Mouse (Mus musculus): ENCODE data around the gene Dars2. TPM values are rescaled to one million over a fixed set of nuclear protein-coding genes. Genes with fewer than 3 reads are reported as not detected.

The Dars2 gene
- 10.9 TPM in 2 replicates for polyA plus RNA-seq (2015; fragmentation: Nextera tagmentation; extraction: Ambion mirVana)

DNA sequence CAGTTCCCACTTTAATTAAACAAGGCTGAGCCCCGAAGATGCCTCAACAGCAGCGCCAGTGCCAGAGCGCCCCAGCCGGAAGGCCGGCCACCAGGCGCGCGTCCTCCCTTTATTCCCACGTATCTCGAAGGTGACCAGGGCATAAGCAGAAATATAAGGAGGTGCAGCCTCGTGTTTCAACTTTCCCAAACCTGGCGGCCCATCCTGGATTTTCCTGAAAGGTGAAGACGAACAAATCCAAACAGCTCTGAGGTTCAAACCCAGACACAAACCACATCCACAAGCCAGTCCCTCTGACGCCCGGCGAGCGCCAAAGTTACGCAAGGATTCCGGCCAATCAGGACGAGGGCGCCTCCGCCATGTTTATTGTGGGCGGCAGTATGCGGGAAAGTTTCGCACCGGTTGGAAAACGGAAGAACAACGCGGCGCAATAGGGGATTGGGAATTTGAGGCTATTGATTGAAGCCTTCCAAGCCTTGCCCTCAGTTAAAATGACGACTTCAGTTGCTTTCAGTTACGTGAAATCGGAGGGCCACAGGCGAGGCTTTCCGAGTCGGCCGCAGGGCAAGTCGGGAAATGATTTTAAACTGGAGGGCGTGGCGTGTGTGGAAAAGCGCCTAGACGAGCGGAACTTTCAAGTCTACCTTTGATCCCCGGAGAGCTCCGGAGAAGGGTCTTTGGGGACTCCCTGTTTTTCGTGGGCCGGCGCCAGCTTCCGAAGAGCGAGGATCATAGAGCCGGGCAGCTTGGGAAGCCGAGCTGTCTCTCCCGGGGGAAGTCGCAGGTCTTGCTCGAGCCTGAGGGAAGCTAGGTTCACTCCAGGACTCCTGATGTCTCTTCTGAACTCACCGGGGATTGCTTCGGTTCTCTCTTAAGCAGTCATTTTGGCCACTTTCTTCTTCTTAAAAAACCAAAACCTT is at the start of gene Dars2, which contains the start of gene Cenpl:
Gene Dars2, minus strand, starts transcription at position 307 of the 920 bp plus-strand sequence.
Gene Cenpl, plus strand, starts transcription at position 362 of the 920 bp plus-strand sequence.
- no peaks in the 10 kb centered on the region for H3K27me3 ChIP-seq (replicated peaks; ENCODE audit: insufficient read depth, low read length)
- H3K36me3 ChIP-seq (ENCODE audit: insufficient read depth, low read length), result no peaks in the 10 kb centered on the region
- TF ChIP-seq EP300 (IDR thresholded peaks at IDR 0.05) (peak; percentile 52), CTCF (IDR thresholded peaks at IDR 0.05) (peak; percentile 41)
- DNase-seq (ENCODE audit: low spot score), result peak; percentile 99
- WGBS, result 1% methylated on average over 57 of the region's 57 CpGs
- peak within 1 kb of the TSS; percentile 71 for H3K9ac ChIP-seq (replicated peaks; ENCODE audit: low read depth)
- peak within 1 kb of the TSS; percentile 73 for H3K4me2 ChIP-seq (replicated peaks; ENCODE audit: low read depth, low read length)
- H3K4me3 ChIP-seq (ENCODE audit: low read depth, low read length), result peak within 1 kb of the TSS; percentile 71
- no peaks in the 10 kb centered on the region for H3K9me3 ChIP-seq (ENCODE audit: low read length)
- peaks cover 17% of the 10 kb centered on the region; the same call in 1 of the 2 replicates for H3K4me1 ChIP-seq (ENCODE audit: insufficient read depth, low read depth, low read length)
- peak within 1 kb of the TSS; percentile 34 for H3K27ac ChIP-seq (ENCODE audit: low read length)
- ATAC-seq, result peak; percentile 98

DNA sequence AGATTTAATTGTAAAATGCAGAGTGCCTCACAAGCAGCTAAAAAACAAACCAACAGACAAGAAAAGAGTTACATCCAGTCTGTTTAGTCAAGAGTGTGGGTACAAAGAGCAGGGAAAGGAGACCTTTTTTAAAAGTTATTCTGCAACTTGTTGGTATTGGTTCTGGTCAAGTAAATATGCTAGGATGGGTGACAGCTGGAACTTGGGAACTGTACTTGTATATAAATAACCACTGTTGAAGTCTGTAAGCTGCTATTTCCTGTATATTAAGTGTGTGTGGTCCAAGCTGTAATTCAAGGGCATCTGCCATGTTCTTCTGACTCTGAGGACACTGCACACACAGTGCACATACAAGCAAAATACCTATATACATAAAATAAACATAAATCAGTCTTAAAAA is 44.1 kb upstream of the Dars2 start:
- H3K4me3 ChIP-seq (ENCODE audit: low read depth, low read length), result no peak overlapping the region
- H3K4me1 ChIP-seq (ENCODE audit: insufficient read depth, low read depth, low read length), result no peaks in the 10 kb centered on the region
- H3K4me2 ChIP-seq (replicated peaks; ENCODE audit: low read depth, low read length), result no peak overlapping the region
- no peaks in the 10 kb centered on the region for H3K27me3 ChIP-seq (replicated peaks; ENCODE audit: insufficient read depth, low read length)
- TF ChIP-seq EP300 (IDR thresholded peaks at IDR 0.05), result no peak
- no peak for TF ChIP-seq CTCF (IDR thresholded peaks at IDR 0.05)
- no peaks in the 10 kb centered on the region for H3K36me3 ChIP-seq (ENCODE audit: insufficient read depth, low read length)
- no peak overlapping the region for H3K27ac ChIP-seq (ENCODE audit: low read length)
- H3K9ac ChIP-seq (replicated peaks; ENCODE audit: low read depth), result no peak overlapping the region
- peak; percentile 44 for DNase-seq (ENCODE audit: low spot score)
- ATAC-seq, result no peak
- H3K9me3 ChIP-seq (ENCODE audit: low read length), result no peaks in the 10 kb centered on the region

DNA sequence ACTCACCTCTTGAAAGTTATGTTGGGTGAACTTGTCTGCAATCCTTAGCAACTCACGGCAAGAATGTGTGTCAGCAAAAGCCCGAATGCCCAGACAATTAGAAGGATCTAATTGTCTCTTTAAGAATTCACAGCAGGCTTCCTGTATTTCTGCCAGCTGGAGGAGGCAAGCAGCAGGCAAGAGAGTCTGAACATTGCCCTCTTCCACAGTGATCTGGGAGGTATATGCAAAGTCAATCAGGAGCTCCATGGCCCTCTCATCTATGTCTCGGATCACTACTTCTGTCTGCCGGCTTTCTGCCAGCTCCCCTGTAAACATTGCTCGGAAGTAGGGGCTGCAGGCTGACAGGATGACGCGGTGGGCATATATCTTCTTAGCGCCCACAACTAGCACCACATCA is 38.8 kb upstream of the Dars2 start:
- Histone ChIP-seq H3K9me3 (ENCODE audit: low read length) (no peaks in the 10 kb centered on the region), H3K4me3 (ENCODE audit: low read depth, low read length) (no peak overlapping the region), H3K4me1 (ENCODE audit: insufficient read depth, low read depth, low read length) (no peaks in the 10 kb centered on the region), H3K27me3 (replicated peaks; ENCODE audit: insufficient read depth, low read length) (no peaks in the 10 kb centered on the region), H3K27ac (ENCODE audit: low read length) (no peak overlapping the region), H3K36me3 (ENCODE audit: insufficient read depth, low read length) (peaks cover 3% of the 10 kb centered on the region; the same call in 1 of the 2 replicates), H3K9ac (replicated peaks; ENCODE audit: low read depth) (no peak overlapping the region), H3K4me2 (replicated peaks; ENCODE audit: low read depth, low read length) (no peak overlapping the region)
- WGBS, result 77% methylated on average over 8 of the region's 8 CpGs
- no peak for ATAC-seq
- TF ChIP-seq EP300 (IDR thresholded peaks at IDR 0.05) (no peak), CTCF (IDR thresholded peaks at IDR 0.05) (no peak)
- no peak for DNase-seq (ENCODE audit: low spot score)

DNA sequence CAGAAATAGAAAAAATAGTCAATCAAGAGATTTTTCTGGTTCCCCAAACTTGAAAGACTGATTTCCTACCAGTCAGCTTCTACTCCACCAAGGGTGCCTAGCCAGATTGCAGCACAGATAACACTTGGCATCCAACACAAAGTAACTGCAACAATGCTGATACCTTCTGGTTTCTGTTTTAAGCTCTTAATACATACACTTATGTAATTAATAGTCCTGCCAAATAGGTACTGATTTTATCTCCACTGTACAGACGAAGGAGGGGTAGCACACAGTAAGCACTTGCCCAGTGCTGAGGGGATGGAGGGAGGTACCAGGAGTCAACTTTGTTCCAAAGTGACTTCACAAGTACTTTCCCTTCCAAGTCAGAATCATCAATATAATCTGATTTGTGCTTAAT is 33.4 kb upstream of the Dars2 start:
- H3K4me2 ChIP-seq (replicated peaks; ENCODE audit: low read depth, low read length), result no peak overlapping the region
- no peak for ATAC-seq
- H3K4me3 ChIP-seq (ENCODE audit: low read depth, low read length), result no peak overlapping the region
- H3K9ac ChIP-seq (replicated peaks; ENCODE audit: low read depth), result no peak overlapping the region
- no peak overlapping the region for H3K27ac ChIP-seq (ENCODE audit: low read length)
- H3K27me3 ChIP-seq (replicated peaks; ENCODE audit: insufficient read depth, low read length), result no peaks in the 10 kb centered on the region
- TF ChIP-seq CTCF (IDR thresholded peaks at IDR 0.05) (no peak), EP300 (IDR thresholded peaks at IDR 0.05) (no peak)
- H3K9me3 ChIP-seq (ENCODE audit: low read length), result no peaks in the 10 kb centered on the region
- no peaks in the 10 kb centered on the region for H3K4me1 ChIP-seq (ENCODE audit: insufficient read depth, low read depth, low read length)
- H3K36me3 ChIP-seq (ENCODE audit: insufficient read depth, low read length), result peaks cover 3% of the 10 kb centered on the region; the same call in 1 of the 2 replicates
- no peak for DNase-seq (ENCODE audit: low spot score)
- 73% methylated on average over 1 of the region's 1 CpGs for WGBS

DNA sequence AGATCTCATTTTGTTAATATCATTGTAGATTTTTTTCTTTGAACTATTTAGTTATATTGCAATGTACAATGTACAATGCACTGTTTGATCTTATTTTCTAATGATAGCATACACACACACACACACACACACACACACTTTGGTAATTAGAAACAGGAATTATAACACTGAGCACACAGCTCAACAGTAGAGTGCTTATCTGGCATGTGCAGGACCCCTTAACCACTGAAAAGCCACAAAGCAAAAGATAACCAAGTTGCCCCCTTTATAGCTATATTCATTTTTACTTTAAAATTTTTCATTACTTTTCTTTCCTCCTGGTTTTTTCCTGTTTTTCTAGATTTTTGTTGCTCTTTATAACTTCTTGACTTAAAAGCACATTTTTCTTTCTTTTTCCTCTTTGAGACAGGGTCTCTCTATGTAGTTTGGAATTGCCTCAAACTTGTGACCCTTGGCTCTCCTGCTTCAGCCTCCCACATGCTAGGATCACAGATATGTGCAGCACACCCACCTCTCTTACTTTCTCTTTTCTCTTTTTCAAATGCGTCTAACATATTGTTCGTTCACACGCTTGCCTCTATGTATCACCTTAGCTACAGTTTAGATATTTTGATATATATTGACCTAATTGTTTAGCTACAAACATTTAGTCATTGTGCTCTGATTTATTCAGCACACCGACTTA is 29.4 kb upstream of the Dars2 start:
- DNase-seq (ENCODE audit: low spot score) (no peak), ATAC-seq (no peak)
- Histone ChIP-seq H3K4me1 (ENCODE audit: insufficient read depth, low read depth, low read length) (no peaks in the 10 kb centered on the region), H3K27me3 (replicated peaks; ENCODE audit: insufficient read depth, low read length) (no peaks in the 10 kb centered on the region), H3K9ac (replicated peaks; ENCODE audit: low read depth) (no peak overlapping the region), H3K4me3 (ENCODE audit: low read depth, low read length) (no peak overlapping the region), H3K36me3 (ENCODE audit: insufficient read depth, low read length) (no peaks in the 10 kb centered on the region), H3K9me3 (ENCODE audit: low read length) (no peaks in the 10 kb centered on the region), H3K4me2 (replicated peaks; ENCODE audit: low read depth, low read length) (no peak overlapping the region), H3K27ac (ENCODE audit: low read length) (no peak overlapping the region)
- WGBS, result 92% methylated on average over 4 of the region's 4 CpGs
- TF ChIP-seq EP300 (IDR thresholded peaks at IDR 0.05) (no peak), CTCF (IDR thresholded peaks at IDR 0.05) (no peak)

DNA sequence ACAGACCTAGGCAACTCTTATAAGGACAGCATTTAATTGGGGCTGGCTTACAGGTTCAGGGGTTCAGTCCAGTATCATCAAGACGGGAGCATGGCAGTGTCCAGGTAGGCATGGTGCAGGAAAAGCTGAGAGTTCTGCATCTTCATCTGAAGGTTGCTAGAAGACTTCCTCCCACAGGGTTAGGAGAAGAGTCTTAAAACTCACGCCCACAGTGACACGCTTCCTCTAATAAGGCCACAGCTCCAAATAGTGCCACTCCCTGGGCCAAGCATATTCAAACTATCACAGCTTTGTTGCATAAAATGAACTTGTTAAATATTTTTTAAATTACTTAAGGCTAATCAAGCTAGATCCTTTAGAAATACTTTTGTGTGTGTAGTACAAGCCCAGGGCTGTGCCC is 6.8 kb upstream of the Dars2 start:
- no peak overlapping the region for H3K4me2 ChIP-seq (replicated peaks; ENCODE audit: low read depth, low read length)
- H3K4me1 ChIP-seq (ENCODE audit: insufficient read depth, low read depth, low read length), result peaks cover 5% of the 10 kb centered on the region; the same call in 1 of the 2 replicates
- no peak overlapping the region for H3K9ac ChIP-seq (replicated peaks; ENCODE audit: low read depth)
- no peak for TF ChIP-seq CTCF (IDR thresholded peaks at IDR 0.05)
- no peak for TF ChIP-seq EP300 (IDR thresholded peaks at IDR 0.05)
- H3K27me3 ChIP-seq (replicated peaks; ENCODE audit: insufficient read depth, low read length), result no peaks in the 10 kb centered on the region
- no peak overlapping the region for H3K4me3 ChIP-seq (ENCODE audit: low read depth, low read length)
- H3K36me3 ChIP-seq (ENCODE audit: insufficient read depth, low read length), result no peaks in the 10 kb centered on the region
- H3K9me3 ChIP-seq (ENCODE audit: low read length), result no peaks in the 10 kb centered on the region
- WGBS, result 98% methylated on average over 3 of the region's 3 CpGs
- no peak overlapping the region for H3K27ac ChIP-seq (ENCODE audit: low read length)
- ATAC-seq, result no peak
- DNase-seq (ENCODE audit: low spot score), result no peak
